Mouse (Mus musculus): ENCODE data around the gene Snd1. TPM values are rescaled to one million over a fixed set of nuclear protein-coding genes. Genes with fewer than 3 reads are reported as not detected.
"Not testable (repeated sequence)": the region's sequence is repeated elsewhere in the genome, so short reads cannot be mapped to it uniquely, and the experiment has no call there.

Snd1 gene
- total RNA-seq, 2 experiments from 2014 or later, result 45.0 to 49.8 TPM

- DNase-seq (ENCODE audit: low spot score), result no peak
Observed at GRCm38 (mm10) chr6:28482711-28483315, 7.9 kb downstream of the Snd1 start.

GRCm38 (mm10) chr6:28486008-28486407 is 11.1 kb downstream of the Snd1 start:
- DNase-seq (ENCODE audit: low spot score), result no peak

- no peak for DNase-seq (ENCODE audit: low spot score)
Observed at GRCm38 (mm10) chr6:28486471-28486870, 11.5 kb downstream of the Snd1 start.

GRCm38 (mm10) chr6:28486905-28487304 is 12.0 kb downstream of the Snd1 start:
- DNase-seq (ENCODE audit: low spot score), result no peak

- no peak for DNase-seq (ENCODE audit: low spot score)
Observed at GRCm38 (mm10) chr6:28488204-28488851, 13.4 kb downstream of the Snd1 start.

- no peak for DNase-seq (ENCODE audit: low spot score)
Observed at GRCm38 (mm10) chr6:28490612-28491011, 15.7 kb downstream of the Snd1 start.

GRCm38 (mm10) chr6:28491198-28491597 is 16.3 kb downstream of the Snd1 start:
- DNase-seq (ENCODE audit: low spot score), result no peak

GRCm38 (mm10) chr6:28497837-28498236 is 22.9 kb downstream of the Snd1 start:
- no peak for DNase-seq (ENCODE audit: low spot score)

GRCm38 (mm10) chr6:28502576-28502975 is 27.6 kb downstream of the Snd1 start:
- DNase-seq (ENCODE audit: low spot score), result no peak

- no peak for DNase-seq (ENCODE audit: low spot score)
Observed at GRCm38 (mm10) chr6:28503148-28503547, 28.2 kb downstream of the Snd1 start.

- DNase-seq (ENCODE audit: low spot score), result no peak
Observed at GRCm38 (mm10) chr6:28504611-28505010, 29.7 kb downstream of the Snd1 start.

- no peak for DNase-seq (ENCODE audit: low spot score)
Observed at GRCm38 (mm10) chr6:28507759-28508158, 32.8 kb downstream of the Snd1 start.

GRCm38 (mm10) chr6:28514195-28514594 is 39.3 kb downstream of the Snd1 start:
- no peak for DNase-seq (ENCODE audit: low spot score)

- no peak for DNase-seq (ENCODE audit: low spot score)
Observed at GRCm38 (mm10) chr6:28514830-28515350, 40.0 kb downstream of the Snd1 start.

- no peak for DNase-seq (ENCODE audit: low spot score)
Observed at GRCm38 (mm10) chr6:28516618-28517017, 41.7 kb downstream of the Snd1 start.

- no peak for DNase-seq (ENCODE audit: low spot score)
Observed at GRCm38 (mm10) chr6:28517050-28517449, 42.1 kb downstream of the Snd1 start.

GRCm38 (mm10) chr6:28519426-28519825 is 44.5 kb downstream of the Snd1 start:
- no peak for DNase-seq (ENCODE audit: low spot score)

- DNase-seq (ENCODE audit: low spot score), result not testable (repeated sequence)
Observed at GRCm38 (mm10) chr6:28520787-28521186, 45.8 kb downstream of the Snd1 start.

- DNase-seq (ENCODE audit: low spot score), result no peak
Observed at GRCm38 (mm10) chr6:28521416-28521815, 46.5 kb downstream of the Snd1 start.

GRCm38 (mm10) chr6:28525589-28525988 is 50.6 kb downstream of the Snd1 start:
- no peak for DNase-seq (ENCODE audit: low spot score)

GRCm38 (mm10) chr6:28527459-28527858 is 52.5 kb downstream of the Snd1 start:
- DNase-seq (ENCODE audit: low spot score), result no peak

- no peak for DNase-seq (ENCODE audit: low spot score)
Observed at GRCm38 (mm10) chr6:28528208-28528607, 53.3 kb downstream of the Snd1 start.

GRCm38 (mm10) chr6:28536464-28536863 is 61.5 kb downstream of the Snd1 start:
- DNase-seq (ENCODE audit: low spot score), result no peak
